Mouse (Mus musculus): Measurements from ENCODE around the gene Stard13. TPM values are rescaled to one million over a fixed set of nuclear protein-coding genes. Genes with fewer than 3 reads are reported as not detected.

Gene Stard13
- polyA plus RNA-seq, 1 experiment from 2014 or later = 10.9 TPM

GRCm38 (mm10) chr5:151189789-151190378 is 43.8 kb downstream of the Stard13 start:
- H3K9me3 ChIP-seq = no peaks in the 10 kb centered on the region
- peak overlapping the region; percentile 67 for H3K27ac ChIP-seq
- no peaks in the 10 kb centered on the region for H3K27me3 ChIP-seq
- H3K4me2 ChIP-seq (replicated peaks) = peak overlapping the region; percentile 91
- ATAC-seq (ENCODE audit: low FRiP score, low read depth) = peak; percentile 95
- H3K36me3 ChIP-seq = no peaks in the 10 kb centered on the region
- peak overlapping the region; percentile 76 for H3K9ac ChIP-seq
- peaks cover 12% of the 10 kb centered on the region for H3K4me1 ChIP-seq
- 3% methylated on average over 27 of the region's 27 CpGs for WGBS
- peak overlapping the region; percentile 68 for H3K4me3 ChIP-seq

- ATAC-seq (ENCODE audit: low FRiP score, low read depth) = no peak
- Histone ChIP-seq H3K27me3 (no peaks in the 10 kb centered on the region), H3K27ac (no peak overlapping the region), H3K9ac (peak overlapping the region; percentile 76), H3K4me1 (peaks cover 12% of the 10 kb centered on the region), H3K4me2 (replicated peaks) (peak overlapping the region; percentile 91), H3K4me3 (peak overlapping the region; percentile 68), H3K9me3 (no peaks in the 10 kb centered on the region), H3K36me3 (no peaks in the 10 kb centered on the region)
- WGBS = 24% methylated on average over 3 of the region's 3 CpGs
Measured at GRCm38 (mm10) chr5:151189321-151189720, 44.3 kb downstream of the Stard13 start.

- Histone ChIP-seq H3K4me3 (peak overlapping the region; percentile 68; the same call in 1 of the 2 replicates), H3K36me3 (no peaks in the 10 kb centered on the region)
Measured at GRCm38 (mm10) chr5:151188659-151189058, 45.0 kb downstream of the Stard13 start.

GRCm38 (mm10) chr5:151187336-151187735 is 46.3 kb downstream of the Stard13 start:
- H3K9ac ChIP-seq = no peak overlapping the region
- no peaks in the 10 kb centered on the region for H3K27me3 ChIP-seq
- no peak overlapping the region for H3K4me2 ChIP-seq (replicated peaks)
- ATAC-seq (ENCODE audit: low FRiP score, low read depth) = no peak
- no peak overlapping the region for H3K27ac ChIP-seq
- WGBS = 77% methylated on average over 11 of the region's 11 CpGs
- peaks cover 17% of the 10 kb centered on the region for H3K4me1 ChIP-seq
- no peaks in the 10 kb centered on the region for H3K36me3 ChIP-seq
- no peaks in the 10 kb centered on the region for H3K9me3 ChIP-seq
- H3K4me3 ChIP-seq = no peak overlapping the region

More at GRCm38 (mm10) chr5:151188659-151189058, 45.0 kb downstream of the Stard13 start:
- no peaks in the 10 kb centered on the region for H3K9me3 ChIP-seq
- H3K27me3 ChIP-seq = no peaks in the 10 kb centered on the region
- peak overlapping the region; percentile 91 for H3K4me2 ChIP-seq (replicated peaks)
- H3K27ac ChIP-seq = no peak overlapping the region
- WGBS = 87% methylated on average over 6 of the region's 6 CpGs
- H3K4me1 ChIP-seq = peaks cover 16% of the 10 kb centered on the region
- ATAC-seq (ENCODE audit: low FRiP score, low read depth) = no peak
- no peak overlapping the region for H3K9ac ChIP-seq

GRCm38 (mm10) chr5:151185286-151185856 is 48.3 kb downstream of the Stard13 start:
- H3K9me3 ChIP-seq = no peaks in the 10 kb centered on the region
- no peak overlapping the region for H3K4me2 ChIP-seq (replicated peaks)
- no peaks in the 10 kb centered on the region for H3K36me3 ChIP-seq
- no peaks in the 10 kb centered on the region for H3K27me3 ChIP-seq
- H3K9ac ChIP-seq = no peak overlapping the region
- H3K4me1 ChIP-seq = peaks cover 5% of the 10 kb centered on the region; the same call in 1 of the 2 replicates
- no peak overlapping the region for H3K27ac ChIP-seq
- no peak for ATAC-seq (ENCODE audit: low FRiP score, low read depth)
- 84% methylated on average over 8 of the region's 8 CpGs for WGBS
- no peak overlapping the region for H3K4me3 ChIP-seq

- H3K9ac ChIP-seq = no peak overlapping the region
- ATAC-seq (ENCODE audit: low FRiP score, low read depth) = no peak
- WGBS = 65% methylated on average over 11 of the region's 11 CpGs
- H3K9me3 ChIP-seq = no peaks in the 10 kb centered on the region
- H3K27ac ChIP-seq = no peak overlapping the region
- H3K36me3 ChIP-seq = no peaks in the 10 kb centered on the region
- H3K4me3 ChIP-seq = no peak overlapping the region
- peaks cover 5% of the 10 kb centered on the region; the same call in 1 of the 2 replicates for H3K4me1 ChIP-seq
- H3K27me3 ChIP-seq = no peaks in the 10 kb centered on the region
- no peak overlapping the region for H3K4me2 ChIP-seq (replicated peaks)
Measured at GRCm38 (mm10) chr5:151183656-151184240, 49.9 kb downstream of the Stard13 start.

GRCm38 (mm10) chr5:151181288-151181687 is 52.3 kb downstream of the Stard13 start:
- Histone ChIP-seq H3K9me3 (no peaks in the 10 kb centered on the region), H3K4me1 (peaks cover 5% of the 10 kb centered on the region; the same call in 1 of the 2 replicates), H3K4me3 (no peak overlapping the region), H3K9ac (no peak overlapping the region), H3K4me2 (replicated peaks) (no peak overlapping the region), H3K27ac (no peak overlapping the region), H3K27me3 (no peaks in the 10 kb centered on the region), H3K36me3 (no peaks in the 10 kb centered on the region)
- ATAC-seq (ENCODE audit: low FRiP score, low read depth) = no peak
- WGBS = 92% methylated on average over 8 of the region's 8 CpGs

- no peak for ATAC-seq (ENCODE audit: low FRiP score, low read depth)
- no peaks in the 10 kb centered on the region for H3K9me3 ChIP-seq
- peaks cover 8% of the 10 kb centered on the region; the same call in 1 of the 2 replicates for H3K4me1 ChIP-seq
- 51% methylated on average over 9 of the region's 9 CpGs for WGBS
- H3K9ac ChIP-seq = no peak overlapping the region
- H3K27ac ChIP-seq = no peak overlapping the region
- H3K36me3 ChIP-seq = no peaks in the 10 kb centered on the region
- no peaks in the 10 kb centered on the region for H3K27me3 ChIP-seq
- no peak overlapping the region for H3K4me3 ChIP-seq
- H3K4me2 ChIP-seq (replicated peaks) = no peak overlapping the region
Measured at GRCm38 (mm10) chr5:151180176-151180785, 53.4 kb downstream of the Stard13 start.

- no peak for ATAC-seq (ENCODE audit: low FRiP score, low read depth)
- Histone ChIP-seq H3K4me3 (no peak overlapping the region), H3K36me3 (no peaks in the 10 kb centered on the region)
Measured at GRCm38 (mm10) chr5:151177171-151177570, 56.5 kb downstream of the Stard13 start.

GRCm38 (mm10) chr5:151175897-151176313 is 57.7 kb downstream of the Stard13 start:
- no peak overlapping the region for H3K27ac ChIP-seq
- H3K9me3 ChIP-seq = no peaks in the 10 kb centered on the region
- H3K4me1 ChIP-seq = peaks cover 23% of the 10 kb centered on the region
- no peak overlapping the region for H3K4me2 ChIP-seq (replicated peaks)
- H3K9ac ChIP-seq = no peak overlapping the region
- no peak for ATAC-seq (ENCODE audit: low FRiP score, low read depth)
- no peaks in the 10 kb centered on the region for H3K27me3 ChIP-seq
- WGBS = 75% methylated on average over 4 of the region's 4 CpGs
- no peak overlapping the region for H3K4me3 ChIP-seq
- no peaks in the 10 kb centered on the region for H3K36me3 ChIP-seq

More at GRCm38 (mm10) chr5:151177171-151177570, 56.5 kb downstream of the Stard13 start:
- Histone ChIP-seq H3K4me1 (peaks cover 23% of the 10 kb centered on the region), H3K27me3 (no peaks in the 10 kb centered on the region), H3K4me2 (replicated peaks) (no peak overlapping the region), H3K27ac (no peak overlapping the region), H3K9me3 (no peaks in the 10 kb centered on the region), H3K9ac (no peak overlapping the region)
- 85% methylated on average over 3 of the region's 3 CpGs for WGBS

GRCm38 (mm10) chr5:151174485-151175460 is 58.9 kb downstream of the Stard13 start:
- no peak overlapping the region for H3K9ac ChIP-seq
- peak overlapping the region; percentile 23; the same call in 1 of the 2 replicates for H3K27ac ChIP-seq
- no peaks in the 10 kb centered on the region for H3K9me3 ChIP-seq
- peaks cover 23% of the 10 kb centered on the region for H3K4me1 ChIP-seq
- H3K4me3 ChIP-seq = no peak overlapping the region
- no peaks in the 10 kb centered on the region for H3K36me3 ChIP-seq
- H3K27me3 ChIP-seq = no peaks in the 10 kb centered on the region
- ATAC-seq (ENCODE audit: low FRiP score, low read depth) = peak; percentile 32; the same call in 1 of the 2 replicates
- WGBS = 67% methylated on average over 7 of the region's 7 CpGs
- H3K4me2 ChIP-seq (replicated peaks) = peak overlapping the region; percentile 15; the same call in 1 of the 2 replicates
